Mouse (Mus musculus): ENCODE measurements around the gene Olfr641. TPM values are rescaled to one million over a fixed set of nuclear protein-coding genes. Genes with fewer than 3 reads are reported as not detected.

Olfr641 gene
- not detected in 2 replicates for polyA plus RNA-seq (2016; fragmentation: Nextera tagmentation; extraction: Ambion mirVana)

DNA sequence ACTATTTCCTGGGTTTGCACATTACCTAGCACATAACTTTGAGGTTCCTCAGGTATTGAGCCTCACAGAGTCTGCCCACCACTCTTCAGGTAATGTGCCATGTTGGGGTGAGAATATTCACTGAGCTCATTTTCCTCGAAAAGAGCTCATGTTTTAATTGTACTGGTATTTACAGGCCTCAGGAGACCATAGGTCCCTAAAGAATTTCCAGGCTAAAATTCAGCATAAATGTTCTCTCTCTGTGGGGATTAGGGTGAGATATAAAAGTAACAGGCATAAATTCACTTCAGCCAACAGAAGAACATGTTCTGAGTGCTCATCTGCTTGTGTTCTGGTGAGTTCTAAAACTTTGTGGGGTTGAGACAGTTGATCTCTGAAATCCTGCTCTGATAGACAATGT, at the start of gene Olfr641:
Gene Olfr641 (plus strand): TSS at position 301 of the 400 bp plus-strand sequence.
- Histone ChIP-seq H3K9me3 (replicated peaks) (no peaks in the 10 kb centered on the region), H3K4me1 (no peaks in the 10 kb centered on the region), H3K27ac (replicated peaks) (no peak within 1 kb of the TSS), H3K36me3 (no peaks in the 10 kb centered on the region), H3K27me3 (ENCODE audit: low read depth, poor library complexity, severe bottlenecking) (no peaks in the 10 kb centered on the region), H3K4me3 (no peak within 1 kb of the TSS)
- DNase-seq (ENCODE audit: low spot score): no peak
- WGBS: 74% methylated on average over 1 of the region's 1 CpGs

DNA sequence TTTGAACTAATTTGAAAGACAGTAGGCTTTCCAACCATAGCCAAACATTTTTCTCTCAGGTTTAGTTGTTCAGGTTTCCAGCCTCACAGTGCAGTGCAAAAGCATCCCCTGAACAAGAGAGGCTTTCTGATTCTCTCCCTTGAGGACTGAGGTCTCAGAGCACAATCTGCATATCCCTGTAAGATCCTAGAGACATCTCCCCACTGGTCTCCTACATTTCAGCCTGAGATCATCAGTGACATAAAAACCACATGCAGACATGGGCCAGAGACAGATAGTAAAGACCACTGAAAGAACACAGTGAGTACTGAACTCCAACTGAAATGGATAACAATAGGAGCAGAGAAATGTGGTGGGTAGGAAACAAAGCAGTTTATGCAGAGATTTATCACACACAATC, 36.8 kb upstream of the Olfr641 start, which contains the start of gene Olfr638:
Gene Olfr638 (plus strand): TSS at position 301 of the 400 bp plus-strand sequence.
- no peak within 1 kb of the TSS for H3K4me3 ChIP-seq
- H3K9me3 ChIP-seq (replicated peaks): no peaks in the 10 kb centered on the region
- H3K4me1 ChIP-seq: no peaks in the 10 kb centered on the region
- H3K27ac ChIP-seq (replicated peaks): no peak within 1 kb of the TSS
- no peaks in the 10 kb centered on the region for H3K36me3 ChIP-seq
- H3K27me3 ChIP-seq (ENCODE audit: low read depth, poor library complexity, severe bottlenecking): no peaks in the 10 kb centered on the region
- no peak for DNase-seq (ENCODE audit: low spot score)

DNA sequence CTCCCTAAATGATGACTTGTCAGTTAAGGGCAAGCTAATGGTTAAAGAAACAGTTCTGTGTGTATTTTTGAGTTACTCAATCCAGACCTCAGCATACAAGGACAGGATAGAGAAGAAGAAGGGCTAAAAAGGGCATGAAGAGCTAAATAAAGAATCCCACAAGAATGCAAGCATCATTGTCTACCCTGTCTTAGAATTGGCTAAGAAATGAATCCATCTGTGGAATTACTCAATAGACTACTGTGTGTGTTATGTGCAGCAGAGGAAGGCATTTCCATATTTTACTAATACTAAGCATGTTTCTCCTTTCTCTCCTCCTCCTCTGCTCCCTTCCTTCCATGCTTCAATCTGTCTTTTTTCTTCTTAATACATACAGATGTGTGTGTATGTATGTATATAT, 36.1 kb upstream of the Olfr641 start:
- no peaks in the 10 kb centered on the region for H3K4me1 ChIP-seq

DNA sequence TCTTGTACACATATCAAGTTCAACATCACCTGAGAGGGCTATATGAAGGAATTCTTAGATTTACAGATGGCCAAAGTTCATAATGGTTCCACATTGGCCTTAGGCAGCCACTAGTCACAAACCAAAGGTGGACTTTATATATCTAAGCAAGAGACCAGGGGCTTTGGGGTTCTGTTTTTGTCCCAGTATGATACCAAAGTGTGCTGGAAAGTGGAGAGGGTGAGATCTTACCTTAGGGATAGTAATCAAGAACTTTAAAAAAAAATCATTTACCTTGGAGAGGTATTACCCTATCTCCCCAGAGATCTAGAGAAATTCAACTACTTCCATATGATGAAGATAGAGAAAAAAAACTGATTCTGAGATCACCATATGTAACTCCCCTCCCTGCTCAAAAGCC, 18.0 kb upstream of the Olfr641 start, which contains the start of gene Olfr639:
Gene Olfr639 (minus strand): TSS at position 101 of the 400 bp plus-strand sequence.
- Histone ChIP-seq H3K27me3 (ENCODE audit: low read depth, poor library complexity, severe bottlenecking) (no peaks in the 10 kb centered on the region), H3K27ac (replicated peaks) (no peak within 1 kb of the TSS), H3K9me3 (replicated peaks) (no peaks in the 10 kb centered on the region), H3K4me1 (no peaks in the 10 kb centered on the region), H3K36me3 (no peaks in the 10 kb centered on the region), H3K4me3 (no peak within 1 kb of the TSS)
- DNase-seq (ENCODE audit: low spot score): no peak

More for the DNA sequence above, 36.1 kb upstream of the Olfr641 start:
- no peak overlapping the region for H3K27ac ChIP-seq (replicated peaks)
- DNase-seq (ENCODE audit: low spot score): no peak
- H3K9me3 ChIP-seq (replicated peaks): no peaks in the 10 kb centered on the region
- no peaks in the 10 kb centered on the region for H3K27me3 ChIP-seq (ENCODE audit: low read depth, poor library complexity, severe bottlenecking)
- H3K4me3 ChIP-seq: no peak overlapping the region
- H3K36me3 ChIP-seq: no peaks in the 10 kb centered on the region

DNA sequence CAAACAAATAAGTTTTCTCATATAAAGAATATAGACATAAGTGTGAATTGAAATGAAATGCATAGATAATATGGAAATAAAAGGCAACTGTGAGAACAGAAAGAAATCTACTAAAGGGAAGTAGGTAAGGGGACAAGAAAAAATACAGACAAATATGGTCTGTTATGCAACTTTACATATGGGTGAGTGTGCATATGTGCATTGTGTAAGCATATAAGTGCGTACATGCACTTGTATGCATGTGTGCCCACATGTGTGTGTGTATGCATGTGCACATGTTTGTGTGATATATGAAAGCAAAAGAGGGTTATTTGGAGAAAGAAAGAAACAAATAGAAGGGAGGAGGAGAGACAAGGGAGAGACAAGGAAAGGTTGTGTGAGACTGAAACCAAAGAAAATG, 16.3 kb upstream of the Olfr641 start:
- no peak for DNase-seq (ENCODE audit: low spot score)
- H3K9me3 ChIP-seq (replicated peaks): no peaks in the 10 kb centered on the region
- no peaks in the 10 kb centered on the region for H3K36me3 ChIP-seq
- 97% methylated on average over 1 of the region's 1 CpGs for WGBS
- H3K27me3 ChIP-seq (ENCODE audit: low read depth, poor library complexity, severe bottlenecking): no peaks in the 10 kb centered on the region
- no peak overlapping the region for H3K4me3 ChIP-seq
- no peaks in the 10 kb centered on the region for H3K4me1 ChIP-seq
- no peak overlapping the region for H3K27ac ChIP-seq (replicated peaks)

DNA sequence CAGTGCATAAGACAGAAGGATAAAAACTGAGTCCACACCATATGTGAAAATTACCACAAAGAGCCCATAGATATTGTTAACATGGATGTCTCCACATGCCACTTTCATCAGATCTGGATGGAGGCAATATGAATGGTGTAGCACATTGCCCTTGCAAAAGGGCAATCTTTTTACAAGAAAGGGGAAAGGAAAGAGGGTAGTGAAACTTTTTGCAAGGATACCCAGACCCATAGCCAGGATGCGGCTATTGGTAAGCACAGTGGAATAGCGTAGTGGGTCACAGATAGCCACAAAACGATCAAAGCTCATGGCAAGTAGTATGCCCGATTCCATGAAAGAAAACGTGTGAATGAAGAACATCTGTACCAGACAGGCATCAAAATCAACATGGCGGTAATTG, 13.6 kb upstream of the Olfr641 start:
- Histone ChIP-seq H3K4me3 (no peak overlapping the region), H3K27me3 (ENCODE audit: low read depth, poor library complexity, severe bottlenecking) (no peaks in the 10 kb centered on the region), H3K27ac (replicated peaks) (no peak overlapping the region), H3K9me3 (replicated peaks) (no peaks in the 10 kb centered on the region), H3K36me3 (no peaks in the 10 kb centered on the region), H3K4me1 (no peaks in the 10 kb centered on the region)
- DNase-seq (ENCODE audit: low spot score): no peak
- 95% methylated on average over 6 of the region's 6 CpGs for WGBS

DNA sequence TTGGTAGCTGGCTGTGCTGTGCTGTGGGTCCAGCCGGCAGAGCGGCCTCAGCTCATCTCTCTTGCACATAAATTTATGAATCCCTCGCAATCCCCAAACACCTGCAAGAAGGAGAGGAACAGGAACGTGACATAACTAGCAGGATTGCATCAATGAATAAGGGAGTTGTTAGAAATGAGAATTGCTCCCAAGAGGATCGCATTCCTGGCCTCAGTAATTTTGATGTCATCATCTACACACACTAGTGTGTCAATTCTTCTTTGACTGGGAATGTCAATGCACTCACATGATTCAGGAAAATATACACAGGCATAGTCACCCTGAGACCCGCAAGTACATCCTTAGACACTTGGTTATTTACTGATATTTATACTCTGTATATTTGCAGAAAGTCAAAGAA, 9.8 kb upstream of the Olfr641 start, which contains the start of gene Olfr640:
Gene Olfr640 (minus strand): TSS at position 101 of the 400 bp plus-strand sequence.
- DNase-seq (ENCODE audit: low spot score): no peak
- Histone ChIP-seq H3K27ac (replicated peaks) (no peak within 1 kb of the TSS), H3K27me3 (ENCODE audit: low read depth, poor library complexity, severe bottlenecking) (no peaks in the 10 kb centered on the region), H3K4me1 (no peaks in the 10 kb centered on the region), H3K4me3 (no peak within 1 kb of the TSS), H3K36me3 (no peaks in the 10 kb centered on the region), H3K9me3 (replicated peaks) (no peaks in the 10 kb centered on the region)
- 83% methylated on average over 6 of the region's 6 CpGs for WGBS

DNA sequence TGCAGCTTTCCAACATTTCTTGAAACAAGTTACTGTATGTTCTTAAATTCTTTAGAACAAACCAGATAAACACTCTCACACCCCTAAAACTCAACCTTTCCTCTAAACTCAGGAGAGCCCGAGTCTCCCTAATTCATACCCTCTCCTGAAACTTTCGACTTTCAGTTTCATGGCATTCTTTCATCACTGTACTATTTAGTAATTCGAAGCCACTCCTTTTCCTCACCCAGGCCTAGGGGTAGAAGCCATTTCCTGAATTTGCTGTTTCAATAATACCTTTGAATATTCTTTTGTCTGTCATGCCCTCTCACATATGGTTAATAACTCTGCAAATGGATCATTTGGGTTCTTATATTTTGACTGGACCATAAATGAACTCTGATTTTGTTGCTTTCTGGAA, 8.3 kb upstream of the Olfr641 start:
- H3K27ac ChIP-seq (replicated peaks): no peak overlapping the region
- WGBS: 85% methylated on average over 3 of the region's 3 CpGs
- no peak overlapping the region for H3K4me3 ChIP-seq
- H3K36me3 ChIP-seq: no peaks in the 10 kb centered on the region
- no peaks in the 10 kb centered on the region for H3K9me3 ChIP-seq (replicated peaks)
- no peaks in the 10 kb centered on the region for H3K27me3 ChIP-seq (ENCODE audit: low read depth, poor library complexity, severe bottlenecking)
- DNase-seq (ENCODE audit: low spot score): no peak
- no peaks in the 10 kb centered on the region for H3K4me1 ChIP-seq

DNA sequence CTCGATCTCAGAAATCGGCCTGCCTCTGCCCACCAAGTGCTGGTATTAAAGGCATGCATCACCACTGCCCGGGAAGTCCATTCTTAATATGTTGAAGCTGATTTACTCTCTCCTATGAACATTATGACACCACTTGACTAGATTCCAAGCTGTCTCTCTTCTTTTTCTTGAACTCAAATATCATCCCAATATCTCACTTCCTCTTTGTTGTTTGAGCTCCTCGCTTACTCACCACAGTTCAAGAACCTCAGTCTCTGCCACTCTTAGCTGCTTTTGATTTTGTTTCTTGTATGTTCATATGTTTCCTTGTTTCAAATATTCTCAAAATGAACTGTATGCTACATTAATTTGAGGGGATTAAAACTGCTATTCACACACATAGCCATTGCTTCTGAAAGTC, 15.5 kb downstream of the Olfr641 start:
- Histone ChIP-seq H3K36me3 (no peaks in the 10 kb centered on the region), H3K4me3 (no peak overlapping the region), H3K9me3 (replicated peaks) (no peaks in the 10 kb centered on the region; the same call in 1 of the 2 replicates), H3K4me1 (no peaks in the 10 kb centered on the region), H3K27me3 (ENCODE audit: low read depth, poor library complexity, severe bottlenecking) (no peaks in the 10 kb centered on the region), H3K27ac (replicated peaks) (no peak overlapping the region)
- DNase-seq (ENCODE audit: low spot score): no peak
- WGBS: 94% methylated on average over 4 of the region's 4 CpGs

DNA sequence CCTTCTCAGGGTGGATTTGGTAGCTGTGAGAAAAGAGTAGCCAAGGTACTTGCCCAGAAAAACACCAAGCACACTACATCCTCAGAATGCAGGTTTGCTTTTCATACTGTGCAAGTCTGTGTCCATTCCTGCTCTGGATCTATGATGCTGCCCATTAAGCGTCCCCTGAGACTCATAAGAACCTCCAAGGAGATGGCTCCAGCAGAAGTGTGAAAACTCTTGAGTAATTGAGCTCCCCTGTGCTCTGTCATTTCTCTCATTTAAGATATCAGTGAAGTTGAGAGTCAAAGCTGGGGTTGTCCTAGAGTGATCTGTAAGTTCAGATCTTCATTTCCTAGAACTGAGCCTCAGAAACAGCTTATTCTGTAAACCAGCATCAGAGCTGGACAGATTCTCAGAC, 17.3 kb downstream of the Olfr641 start, which contains the start of gene Olfr642:
Gene Olfr642 (minus strand): TSS at position 101 of the 400 bp plus-strand sequence.
- H3K27ac ChIP-seq (replicated peaks): no peak within 1 kb of the TSS

DNA sequence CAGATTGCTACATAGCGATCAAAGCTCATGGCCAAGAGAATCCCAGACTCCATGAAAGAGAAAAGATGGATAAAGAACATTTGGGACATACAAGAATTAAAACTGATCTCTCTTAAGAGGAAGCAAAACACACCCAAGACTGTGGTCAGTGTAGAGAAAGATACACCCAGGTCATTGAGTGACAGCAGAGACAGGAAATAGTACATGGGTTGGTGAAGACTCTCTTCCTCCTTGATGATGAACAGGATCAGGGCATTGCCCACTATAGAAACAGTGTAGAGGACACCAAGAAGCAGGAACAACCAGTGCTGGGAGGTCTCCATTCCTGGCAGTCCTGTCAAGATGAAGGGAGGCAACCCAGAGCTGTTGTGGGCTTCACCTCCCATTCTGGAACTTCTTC, 24.0 kb downstream of the Olfr641 start:
- no peaks in the 10 kb centered on the region; the same call in 1 of the 2 replicates for H3K9me3 ChIP-seq (replicated peaks)
- H3K27ac ChIP-seq (replicated peaks): no peak overlapping the region
- no peaks in the 10 kb centered on the region for H3K36me3 ChIP-seq
- 97% methylated on average over 1 of the region's 1 CpGs for WGBS
- H3K4me3 ChIP-seq: no peak overlapping the region
- no peak for DNase-seq (ENCODE audit: low spot score)
- no peaks in the 10 kb centered on the region for H3K4me1 ChIP-seq
- no peaks in the 10 kb centered on the region for H3K27me3 ChIP-seq (ENCODE audit: low read depth, poor library complexity, severe bottlenecking)

More for the DNA sequence above, 17.3 kb downstream of the Olfr641 start, which contains the start of gene Olfr642:
- Histone ChIP-seq H3K4me3 (no peak within 1 kb of the TSS), H3K9me3 (replicated peaks) (no peaks in the 10 kb centered on the region; the same call in 1 of the 2 replicates), H3K36me3 (no peaks in the 10 kb centered on the region), H3K4me1 (no peaks in the 10 kb centered on the region), H3K27me3 (ENCODE audit: low read depth, poor library complexity, severe bottlenecking) (no peaks in the 10 kb centered on the region)
- 83% methylated on average over 1 of the region's 1 CpGs for WGBS
- no peak for DNase-seq (ENCODE audit: low spot score)

DNA sequence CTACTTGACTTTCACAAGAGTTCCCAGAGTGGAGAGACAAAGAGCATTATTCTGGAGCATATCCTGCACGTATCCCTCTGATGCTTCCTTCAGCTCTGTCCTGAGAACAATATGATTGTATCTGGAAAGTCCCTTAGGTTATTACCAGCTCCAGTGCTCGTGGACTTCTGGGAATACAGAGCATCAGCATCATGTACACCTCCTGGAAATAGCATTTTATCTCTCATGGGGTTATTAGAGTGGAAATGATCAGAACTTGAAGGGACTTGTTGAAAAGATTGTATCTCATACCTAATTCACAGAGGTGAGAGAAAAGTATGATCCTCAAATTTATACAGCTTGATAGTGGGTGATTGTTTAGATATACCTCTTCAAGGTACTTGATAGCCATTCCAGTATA, 26.1 kb downstream of the Olfr641 start, which contains the start of gene 4930516K23Rik:
Gene 4930516K23Rik (minus strand): TSS at position 101 of the 400 bp plus-strand sequence.
- Histone ChIP-seq H3K27ac (replicated peaks) (no peak within 1 kb of the TSS), H3K27me3 (ENCODE audit: low read depth, poor library complexity, severe bottlenecking) (no peaks in the 10 kb centered on the region), H3K4me3 (no peak within 1 kb of the TSS), H3K4me1 (no peaks in the 10 kb centered on the region), H3K36me3 (no peaks in the 10 kb centered on the region), H3K9me3 (replicated peaks) (no peaks in the 10 kb centered on the region)
- no peak for DNase-seq (ENCODE audit: low spot score)
- WGBS: 58% methylated on average over 2 of the region's 2 CpGs

DNA sequence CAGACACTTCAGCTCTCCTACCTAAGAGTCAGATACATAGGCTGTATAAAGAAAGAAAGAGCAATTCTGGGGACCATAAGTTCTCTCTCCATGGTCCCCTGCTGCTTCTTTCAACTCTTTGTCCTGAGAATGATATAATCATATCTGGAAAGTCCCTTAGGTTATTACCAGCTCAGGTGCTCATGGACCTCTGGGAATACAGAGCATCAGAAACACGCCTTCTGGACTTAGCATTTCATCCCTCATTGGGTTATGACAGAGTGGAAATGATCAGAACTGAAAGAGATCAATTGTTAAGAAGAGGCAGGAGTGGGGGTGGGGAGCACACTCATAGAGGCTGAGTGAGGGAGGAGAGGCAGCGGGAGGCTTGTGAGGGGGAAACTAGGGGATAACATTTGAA, 36.5 kb downstream of the Olfr641 start, which contains the start of gene Olfr644:
Gene Olfr644 (minus strand): TSS at position 101 of the 400 bp plus-strand sequence.
- WGBS: 77% methylated on average over 2 of the region's 2 CpGs
- Histone ChIP-seq H3K4me1 (no peaks in the 10 kb centered on the region), H3K4me3 (no peak within 1 kb of the TSS), H3K9me3 (replicated peaks) (no peaks in the 10 kb centered on the region; the same call in 1 of the 2 replicates), H3K27me3 (ENCODE audit: low read depth, poor library complexity, severe bottlenecking) (no peaks in the 10 kb centered on the region), H3K27ac (replicated peaks) (no peak within 1 kb of the TSS), H3K36me3 (no peaks in the 10 kb centered on the region)
- DNase-seq (ENCODE audit: low spot score): no peak

Data from midbrain, embryonic 10.5 days (tissue).